Mouse (Mus musculus): Measurements from ENCODE around the gene Kcna7. TPM values are rescaled to one million over a fixed set of nuclear protein-coding genes. Genes with fewer than 3 reads are reported as not detected.
A peak's percentile ranks its signal among the peaks of the same experiment; 100 is the strongest.

The Kcna7 gene
- total RNA-seq, 2 experiments from 2014 or later = 6.1 to 7.4 TPM

- DNase-seq = no peak
Measured at GRCm38 (mm10) chr7:45421194-45421593, 15.7 kb downstream of the Kcna7 start.

- DNase-seq = no peak
Measured at GRCm38 (mm10) chr7:45426556-45426955, 21.1 kb downstream of the Kcna7 start.

GRCm38 (mm10) chr7:45433835-45434202 lies 28.4 kb downstream of the Kcna7 start:
- DNase-seq = no peak

GRCm38 (mm10) chr7:45434203-45435015 lies 29.0 kb downstream of the Kcna7 start, which contains the start of gene Gys1:
Gys1 (plus strand) TSS chr7:45434844.
- DNase-seq = peak; percentile 100

- no peak for DNase-seq
Measured at GRCm38 (mm10) chr7:45435038-45435437, 29.6 kb downstream of the Kcna7 start.

- DNase-seq = no peak
Measured at GRCm38 (mm10) chr7:45436444-45436843, 31.0 kb downstream of the Kcna7 start.

- DNase-seq = no peak
Measured at GRCm38 (mm10) chr7:45437046-45437445, 31.6 kb downstream of the Kcna7 start.

GRCm38 (mm10) chr7:45437521-45438276 lies 32.2 kb downstream of the Kcna7 start, which contains the start of gene Ruvbl2:
Ruvbl2 (minus strand) TSS chr7:45438096.
- no peak for DNase-seq

GRCm38 (mm10) chr7:45443526-45444420 lies 38.3 kb downstream of the Kcna7 start:
- peak; percentile 48 to 52 for DNase-seq

GRCm38 (mm10) chr7:45446589-45446988 lies 41.1 kb downstream of the Kcna7 start:
- no peak for DNase-seq

- DNase-seq = peak in 1 of 2 experiments; percentile 55
Measured at GRCm38 (mm10) chr7:45447325-45447990, 42.0 kb downstream of the Kcna7 start.

GRCm38 (mm10) chr7:45449974-45450373 lies 44.5 kb downstream of the Kcna7 start:
- no peak for DNase-seq

- DNase-seq = peak; percentile 78 to 91
Measured at GRCm38 (mm10) chr7:45451344-45451982, 46.0 kb downstream of the Kcna7 start.

GRCm38 (mm10) chr7:45454971-45455370 lies 49.5 kb downstream of the Kcna7 start:
- DNase-seq = no peak

GRCm38 (mm10) chr7:45455932-45456696 lies 50.7 kb downstream of the Kcna7 start:
- no peak for DNase-seq

GRCm38 (mm10) chr7:45456721-45457203 lies 51.3 kb downstream of the Kcna7 start:
- DNase-seq = no peak

GRCm38 (mm10) chr7:45457204-45458060 lies 52.0 kb downstream of the Kcna7 start:
- peak; percentile 63 to 75 for DNase-seq

GRCm38 (mm10) chr7:45458748-45459563 lies 53.5 kb downstream of the Kcna7 start:
- peak; percentile 86 to 89 for DNase-seq
